Mouse (Mus musculus) urinary bladder, postnatal 10 days (tissue): Measurements from ENCODE around the gene Fam196b.

Experiments used
- DNase-seq: peaks from one replicate; pipeline ENCODE4 v3.0.0; 2022; ENCODE audit warnings: low spot score

Gene Fam196b

GRCm38 (mm10) chr11:34406309-34406708, 91.7 kb downstream of the Fam196b start:
- DNase-seq: no peak

GRCm38 (mm10) chr11:34406850-34407249, 92.2 kb downstream of the Fam196b start:
- DNase-seq: no peak

- DNase-seq: no peak
Measured at GRCm38 (mm10) chr11:34415884-34416618, 101.4 kb downstream of the Fam196b start.

GRCm38 (mm10) chr11:34416619-34416979, 102.0 kb downstream of the Fam196b start:
- DNase-seq: no peak

GRCm38 (mm10) chr11:34421061-34421460, 106.4 kb downstream of the Fam196b start:
- DNase-seq: no peak

GRCm38 (mm10) chr11:34424546-34424945, 109.9 kb downstream of the Fam196b start:
- no peak for DNase-seq

- DNase-seq: no peak
Measured at GRCm38 (mm10) chr11:34427212-34427611, 112.6 kb downstream of the Fam196b start.

- no peak for DNase-seq
Measured at GRCm38 (mm10) chr11:34430940-34431339, 116.3 kb downstream of the Fam196b start.

- DNase-seq: no peak
Measured at GRCm38 (mm10) chr11:34431371-34431770, 116.7 kb downstream of the Fam196b start.

GRCm38 (mm10) chr11:34431978-34432377, 117.4 kb downstream of the Fam196b start:
- DNase-seq: no peak

GRCm38 (mm10) chr11:34437446-34437845, 122.8 kb downstream of the Fam196b start:
- DNase-seq: no peak

- DNase-seq: no peak
Measured at GRCm38 (mm10) chr11:34438429-34438828, 123.8 kb downstream of the Fam196b start.

- no peak for DNase-seq
Measured at GRCm38 (mm10) chr11:34447891-34448290, 133.3 kb downstream of the Fam196b start.

GRCm38 (mm10) chr11:34449944-34450343, 135.3 kb downstream of the Fam196b start:
- no peak for DNase-seq

- no peak for DNase-seq
Measured at GRCm38 (mm10) chr11:34467056-34467455, 152.4 kb downstream of the Fam196b start.

GRCm38 (mm10) chr11:34468571-34468970, 153.9 kb downstream of the Fam196b start:
- no peak for DNase-seq

- DNase-seq: no peak
Measured at GRCm38 (mm10) chr11:34469792-34470191, 155.2 kb downstream of the Fam196b start.
